Mouse (Mus musculus): ENCODE results near the gene Zfp318. TPM values are rescaled to one million over a fixed set of nuclear protein-coding genes. Genes with fewer than 3 reads are reported as not detected.

Zfp318 gene
- 37.2 TPM for polyA plus RNA-seq (2014; fragmentation: Illumina TruSeq; extraction: RNeasy Lipid Tissue Mini Kit (QIAGEN cat#74804); ENCODE audit: low read depth, low replicate concordance)

GRCm38 (mm10) chr17:46383294-46384060 lies at the start of gene Zfp318:
TSS of gene Zfp318 (plus strand) at chr17:46383731.

GRCm38 (mm10) chr17:46428761-46429414 lies 45.4 kb downstream of the Zfp318 start, which contains the start of gene Crip3:
TSS of gene Crip3 (plus strand) at chr17:46428926.

GRCm38 (mm10) chr17:46438298-46438873 lies 54.9 kb downstream of the Zfp318 start, which contains the start of gene Slc22a7:
TSS of gene Slc22a7 (minus strand) at chr17:46438457.

Other genes with a start within 250 kb of the Zfp318 start
- gene Rsph9, start 239.5 kb upstream of the Zfp318 start, polyA plus RNA-seq (2014; fragmentation: Illumina TruSeq; extraction: RNeasy Lipid Tissue Mini Kit (QIAGEN cat#74804); ENCODE audit: low read depth, low replicate concordance), result not detected
- 2.2 TPM for gene Mad2l1bp, start 230.2 kb upstream of the Zfp318 start, polyA plus RNA-seq (2014; fragmentation: Illumina TruSeq; extraction: RNeasy Lipid Tissue Mini Kit (QIAGEN cat#74804); ENCODE audit: low read depth, low replicate concordance)
- gene Gtpbp2, start 222.7 kb upstream of the Zfp318 start, polyA plus RNA-seq (2014; fragmentation: Illumina TruSeq; extraction: RNeasy Lipid Tissue Mini Kit (QIAGEN cat#74804); ENCODE audit: low read depth, low replicate concordance), result 49.1 TPM
- 6.6 TPM for gene Polh, start 181.1 kb upstream of the Zfp318 start, polyA plus RNA-seq (2014; fragmentation: Illumina TruSeq; extraction: RNeasy Lipid Tissue Mini Kit (QIAGEN cat#74804); ENCODE audit: low read depth, low replicate concordance)
- 10.8 TPM for gene Xpo5, start 180.9 kb upstream of the Zfp318 start, polyA plus RNA-seq (2014; fragmentation: Illumina TruSeq; extraction: RNeasy Lipid Tissue Mini Kit (QIAGEN cat#74804); ENCODE audit: low read depth, low replicate concordance)
- 5.7 TPM for gene Polr1c, start 135.7 kb upstream of the Zfp318 start, polyA plus RNA-seq (2014; fragmentation: Illumina TruSeq; extraction: RNeasy Lipid Tissue Mini Kit (QIAGEN cat#74804); ENCODE audit: low read depth, low replicate concordance)
- gene Yipf3, start 135.7 kb upstream of the Zfp318 start, polyA plus RNA-seq (2014; fragmentation: Illumina TruSeq; extraction: RNeasy Lipid Tissue Mini Kit (QIAGEN cat#74804); ENCODE audit: low read depth, low replicate concordance), result 3.1 TPM
- gene Lrrc73, start 130.2 kb upstream of the Zfp318 start, polyA plus RNA-seq (2014; fragmentation: Illumina TruSeq; extraction: RNeasy Lipid Tissue Mini Kit (QIAGEN cat#74804); ENCODE audit: low read depth, low replicate concordance), result not detected
- gene Tjap1, start 100.7 kb upstream of the Zfp318 start, polyA plus RNA-seq (2014; fragmentation: Illumina TruSeq; extraction: RNeasy Lipid Tissue Mini Kit (QIAGEN cat#74804); ENCODE audit: low read depth, low replicate concordance), result 0.54 TPM
- not detected for gene Dlk2, start 86.3 kb upstream of the Zfp318 start, polyA plus RNA-seq (2014; fragmentation: Illumina TruSeq; extraction: RNeasy Lipid Tissue Mini Kit (QIAGEN cat#74804); ENCODE audit: low read depth, low replicate concordance)
- 0.22 TPM for gene Abcc10, start 55.4 kb upstream of the Zfp318 start, polyA plus RNA-seq (2014; fragmentation: Illumina TruSeq; extraction: RNeasy Lipid Tissue Mini Kit (QIAGEN cat#74804); ENCODE audit: low read depth, low replicate concordance)
- gene Crip3, start 45.2 kb downstream of the Zfp318 start, polyA plus RNA-seq (2014; fragmentation: Illumina TruSeq; extraction: RNeasy Lipid Tissue Mini Kit (QIAGEN cat#74804); ENCODE audit: low read depth, low replicate concordance), result not detected
- not detected for gene Slc22a7, start 54.7 kb downstream of the Zfp318 start, polyA plus RNA-seq (2014; fragmentation: Illumina TruSeq; extraction: RNeasy Lipid Tissue Mini Kit (QIAGEN cat#74804); ENCODE audit: low read depth, low replicate concordance)
- gene Ttbk1, start 103.9 kb downstream of the Zfp318 start, polyA plus RNA-seq (2014; fragmentation: Illumina TruSeq; extraction: RNeasy Lipid Tissue Mini Kit (QIAGEN cat#74804); ENCODE audit: low read depth, low replicate concordance), result 0.09 TPM
- gene Dnph1, start 113.0 kb downstream of the Zfp318 start, polyA plus RNA-seq (2014; fragmentation: Illumina TruSeq; extraction: RNeasy Lipid Tissue Mini Kit (QIAGEN cat#74804); ENCODE audit: low read depth, low replicate concordance), result 1.1 TPM
- 0.44 TPM for gene Cul9, start 162.7 kb downstream of the Zfp318 start, polyA plus RNA-seq (2014; fragmentation: Illumina TruSeq; extraction: RNeasy Lipid Tissue Mini Kit (QIAGEN cat#74804); ENCODE audit: low read depth, low replicate concordance)
- 0.22 TPM for gene Srf, start 172.4 kb downstream of the Zfp318 start, polyA plus RNA-seq (2014; fragmentation: Illumina TruSeq; extraction: RNeasy Lipid Tissue Mini Kit (QIAGEN cat#74804); ENCODE audit: low read depth, low replicate concordance)
- not detected for gene Ptk7, start 245.8 kb downstream of the Zfp318 start, polyA plus RNA-seq (2014; fragmentation: Illumina TruSeq; extraction: RNeasy Lipid Tissue Mini Kit (QIAGEN cat#74804); ENCODE audit: low read depth, low replicate concordance)

All from sigmoid colon, adult 10 weeks (tissue).